Mouse (Mus musculus) forebrain, embryonic 13.5 days (tissue): ENCODE data around the gene Olfr136. TPM values are rescaled to one million over a fixed set of nuclear protein-coding genes. Genes with fewer than 3 reads are reported as not detected.

ENCODE experiments used
- ATAC-seq: fragments of 200-750 bp; cut with Nextera tagmentation; 2 replicates; pipeline ENCODE4 v1.8.0; 2017
- H3K27ac ChIP-seq: fragments of 300-500 bp; sonication (generic); 2 replicates; pipeline ENCODE4 v1.5.1; 2015; ENCODE audit warnings: inconsistent platforms, mild to moderate bottlenecking, moderate library complexity
- H3K27me3 ChIP-seq: fragments of 300-500 bp; sonication (generic); 2 replicates; pipeline ENCODE4 v1.6.1; 2015; ENCODE audit warnings: mild to moderate bottlenecking, inconsistent platforms
- H3K36me3 ChIP-seq: fragments of 300-500 bp; sonication (generic); 2 replicates; pipeline ENCODE4 v1.6.1; 2015; ENCODE audit warnings: mild to moderate bottlenecking, inconsistent platforms; ENCODE audit not compliant: poor library complexity, severe bottlenecking
- H3K4me1 ChIP-seq: fragments of 300-500 bp; sonication (generic); 2 replicates; pipeline ENCODE4 v1.6.1; 2015; ENCODE audit warnings: inconsistent platforms
- H3K4me2 ChIP-seq: fragments of 300-500 bp; sonication (generic); 2 replicates; pipeline ENCODE4 v1.6.1; 2015; ENCODE audit warnings: inconsistent platforms, mild to moderate bottlenecking, moderate library complexity
- H3K4me3 ChIP-seq: fragments of 300-500 bp; sonication (generic); 2 replicates; pipeline ENCODE4 v1.5.1; 2015; ENCODE audit warnings: mild to moderate bottlenecking, inconsistent platforms
- H3K9ac ChIP-seq: fragments of 300-500 bp; sonication (generic); 2 replicates; pipeline ENCODE4 v1.6.1; 2015; ENCODE audit warnings: mild to moderate bottlenecking, inconsistent platforms
- H3K9me3 ChIP-seq: fragments of 300-500 bp; sonication (generic); replicated peaks from 2 replicates; pipeline ENCODE4 v1.6.1; 2016; ENCODE audit warnings: inconsistent platforms
- polyA plus RNA-seq: library from polyadenylated mRNA; unstranded; fragments of >200 nt; fragmentation: Nextera tagmentation; extraction: Ambion mirVana; gene quantifications from 2 replicates; pipeline ENCODE4 v1.2.1, GENCODE M21; 2015

The Olfr136 gene
- polyA plus RNA-seq, result not detected in 2 replicates

DNA sequence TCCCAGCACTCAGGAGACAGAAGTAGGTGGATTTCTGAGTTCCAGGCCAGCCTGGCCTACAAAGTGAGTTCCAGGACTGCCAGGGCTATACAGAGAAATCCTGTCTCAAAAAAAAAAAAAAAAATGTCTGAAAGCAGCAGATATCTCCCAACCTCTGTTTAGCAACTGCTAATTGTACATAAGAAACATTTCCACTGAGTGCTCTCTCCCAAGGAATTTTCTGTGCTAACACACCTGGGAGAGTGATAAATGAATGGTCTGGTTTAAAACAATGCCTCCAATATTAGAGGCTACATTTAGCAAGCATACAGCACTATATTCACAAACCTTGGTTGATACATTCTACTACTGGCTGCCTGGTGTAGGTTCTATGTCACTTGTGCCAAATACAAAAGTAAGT, at the start of gene Olfr136:
Gene Olfr136, plus strand, starts transcription at position 301 of the 400 bp plus-strand sequence.
- Histone ChIP-seq H3K4me3 (no peak within 1 kb of the TSS), H3K9ac (no peak within 1 kb of the TSS), H3K27ac (no peak within 1 kb of the TSS), H3K27me3 (no peaks in the 10 kb centered on the region), H3K9me3 (peaks cover 11% of the 10 kb centered on the region; the same call in 1 of the 2 replicates), H3K36me3 (no peaks in the 10 kb centered on the region), H3K4me2 (no peak within 1 kb of the TSS), H3K4me1 (no peaks in the 10 kb centered on the region)
- ATAC-seq, result no peak

DNA sequence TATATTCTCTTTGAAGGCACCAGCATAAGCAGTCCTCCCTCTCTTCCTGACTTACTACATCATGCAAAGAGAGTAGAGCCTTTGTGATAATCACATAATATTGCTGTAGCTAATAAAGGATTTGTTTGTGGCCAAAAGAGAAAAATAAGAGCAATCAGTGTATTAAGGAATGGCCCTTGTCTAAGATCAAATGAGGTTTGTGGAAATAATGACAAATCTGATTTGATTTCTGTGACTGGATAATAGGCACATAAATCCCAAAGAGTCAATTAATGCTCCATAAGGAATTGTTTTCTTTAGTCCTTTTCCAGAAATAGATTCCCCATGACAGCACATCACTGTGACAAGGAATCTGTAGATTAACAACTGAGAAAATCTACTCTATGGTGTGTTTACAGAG, 22.2 kb upstream of the Olfr136 start, which contains the start of gene Olfr137:
Gene Olfr137, minus strand, starts transcription at position 101 of the 400 bp plus-strand sequence.
- Histone ChIP-seq H3K4me3 (no peak within 1 kb of the TSS), H3K4me2 (no peak within 1 kb of the TSS), H3K27ac (no peak within 1 kb of the TSS), H3K27me3 (no peaks in the 10 kb centered on the region), H3K4me1 (no peaks in the 10 kb centered on the region), H3K9me3 (peaks cover 8% of the 10 kb centered on the region; the same call in 1 of the 2 replicates), H3K9ac (no peak within 1 kb of the TSS), H3K36me3 (no peaks in the 10 kb centered on the region)
- ATAC-seq, result no peak

Other genes starting within 250 kb of the Olfr136 start
- gene Olfr131, start 241.1 kb upstream of the Olfr136 start, polyA plus RNA-seq, result not detected in 2 replicates
- not detected in 2 replicates for gene Olfr132, start 195.3 kb upstream of the Olfr136 start, polyA plus RNA-seq
- gene Olfr133, start 184.6 kb upstream of the Olfr136 start, polyA plus RNA-seq, result not detected in 2 replicates
- gene Olfr134, start 158.4 kb upstream of the Olfr136 start, polyA plus RNA-seq, result not detected in 2 replicates
- not detected in 2 replicates for gene Olfr135, start 125.5 kb upstream of the Olfr136 start, polyA plus RNA-seq
- gene Olfr138, start 68.8 kb upstream of the Olfr136 start, polyA plus RNA-seq, result not detected in 2 replicates
- not detected in 2 replicates for gene Olfr137, start 22.3 kb upstream of the Olfr136 start, polyA plus RNA-seq
- not detected in 2 replicates for gene Esp36, start 90.4 kb downstream of the Olfr136 start, polyA plus RNA-seq
- not detected in 2 replicates for gene Esp34, start 224.4 kb downstream of the Olfr136 start, polyA plus RNA-seq